Mouse (Mus musculus): ENCODE measurements around the gene Slc6a8.

Gene Slc6a8

DNA sequence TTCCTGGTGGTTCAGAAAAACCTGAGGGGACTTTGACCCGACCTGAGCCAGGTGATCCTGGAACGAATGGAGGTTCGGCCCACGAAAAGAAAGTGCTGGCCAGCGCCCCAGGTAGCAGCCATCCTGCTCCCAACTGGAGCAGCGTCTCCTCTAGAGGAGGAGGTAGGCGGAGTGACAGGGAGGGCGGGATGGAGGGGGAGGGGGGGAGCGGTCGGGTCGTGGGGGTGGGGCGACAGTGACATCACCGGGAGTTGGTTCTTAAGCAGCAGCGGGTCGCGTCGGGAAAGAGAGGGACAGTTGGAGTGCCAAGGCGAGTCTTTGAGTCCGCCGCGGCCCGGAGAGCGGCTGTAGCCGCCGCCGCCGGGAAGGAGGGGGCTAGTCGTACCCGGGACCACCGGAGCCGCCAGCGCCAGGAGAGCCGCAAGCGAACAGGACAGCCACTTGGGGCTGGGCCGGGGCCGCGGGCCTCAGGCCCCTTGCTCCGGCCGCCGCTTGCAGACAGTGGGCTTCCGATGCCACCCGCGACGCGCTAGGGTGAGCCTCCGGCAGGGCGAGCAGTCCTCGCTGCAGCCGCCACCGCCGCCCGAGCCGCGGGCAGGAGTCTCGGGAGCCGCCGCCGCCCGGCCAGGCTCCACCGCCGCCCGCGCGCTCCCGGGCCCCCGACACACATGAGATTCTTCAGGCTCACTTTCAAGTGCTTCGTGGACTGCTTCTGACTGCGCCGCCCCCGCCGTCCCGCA, at the start of gene Slc6a8:
Gene Slc6a8 (plus strand): TSS at position 272 of the 740 bp plus-strand sequence.
- DNase-seq (ENCODE audit: low spot score): peak; percentile 77

DNA sequence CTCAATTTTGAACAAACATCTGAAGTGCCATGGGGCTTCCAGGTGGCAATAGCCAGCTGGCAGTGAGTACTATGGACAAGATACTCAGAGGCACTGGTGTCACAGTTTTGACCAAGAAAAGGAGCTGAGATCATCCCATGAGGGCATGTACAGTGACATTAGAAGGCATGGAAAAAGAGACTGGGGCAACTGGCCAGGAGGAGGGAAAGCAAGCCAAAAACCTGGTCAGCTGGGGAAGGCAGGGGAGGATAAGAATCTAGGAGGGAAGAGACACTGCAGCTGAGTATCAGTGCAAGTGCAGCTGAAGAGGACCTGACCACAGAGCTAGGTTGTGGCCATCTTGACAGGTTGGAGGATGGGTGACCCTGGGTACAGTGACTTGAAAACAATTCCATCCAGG, 46.0 kb upstream of the Slc6a8 start:
- no peak for DNase-seq (ENCODE audit: low spot score)

DNA sequence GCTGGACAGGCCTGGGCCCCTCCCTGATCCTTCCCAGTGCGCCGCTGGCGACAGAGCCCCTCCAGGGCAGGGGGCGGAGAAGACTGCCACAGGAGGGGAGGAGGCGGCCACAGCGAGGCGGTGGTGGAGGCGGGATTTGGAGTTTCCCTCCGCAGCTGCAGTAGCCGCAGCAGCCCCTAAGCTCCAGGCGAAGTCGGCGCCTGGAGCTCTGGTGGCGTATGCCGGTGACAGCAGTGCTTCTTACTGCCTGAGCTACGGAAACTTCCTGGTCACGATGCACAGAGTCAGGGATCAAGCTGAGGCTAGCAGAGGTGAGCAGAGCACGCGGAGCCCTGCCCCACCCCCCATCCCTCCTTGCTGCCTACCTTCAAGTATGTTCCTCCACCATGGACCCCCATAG, 37.5 kb upstream of the Slc6a8 start:
- peak; percentile 32 for DNase-seq (ENCODE audit: low spot score)

DNA sequence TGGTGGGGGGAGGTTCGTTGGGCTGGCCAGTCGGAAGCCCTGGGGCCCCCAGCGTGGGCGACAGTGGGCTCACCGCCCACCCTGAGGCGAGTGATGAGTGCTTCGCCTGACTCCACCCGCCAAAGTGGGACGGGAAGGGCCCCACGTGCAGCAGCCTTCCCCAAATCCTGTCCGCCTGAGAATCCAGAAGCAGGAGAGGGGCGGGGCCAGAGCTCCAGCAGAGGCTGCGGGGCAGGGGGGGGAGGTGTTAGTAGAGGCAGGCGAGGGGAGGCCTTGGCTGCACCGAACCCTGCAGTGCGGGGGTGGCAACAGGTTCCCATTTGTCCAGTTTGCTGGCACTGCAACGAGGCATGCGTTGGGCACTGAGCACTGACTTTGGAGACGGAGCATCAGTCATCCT, 35.5 kb upstream of the Slc6a8 start:
- peak; percentile 28 for DNase-seq (ENCODE audit: low spot score)

DNA sequence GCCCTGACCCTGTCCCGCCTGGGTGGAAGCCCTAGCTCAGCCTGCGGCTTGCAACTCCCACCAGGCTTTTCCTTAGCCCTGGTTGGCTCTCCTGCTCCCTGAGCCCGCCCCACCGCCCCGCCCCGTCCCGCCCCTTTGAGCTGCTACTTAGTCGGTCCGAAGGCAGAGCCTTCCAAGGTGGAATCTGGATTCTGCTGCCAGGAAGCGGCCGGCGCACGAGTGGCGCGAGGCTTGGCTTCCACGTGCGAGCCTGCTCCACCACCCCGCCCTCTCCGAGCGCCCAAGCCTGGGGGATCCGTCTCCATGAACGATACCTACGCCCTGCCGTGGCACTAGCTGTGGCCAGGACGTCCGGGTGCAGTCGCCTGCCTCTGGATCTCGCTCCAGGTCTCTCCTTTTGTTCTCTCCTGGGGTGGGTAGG, 33.7 kb upstream of the Slc6a8 start, which contains the start of gene Dusp9:
Gene Dusp9 (plus strand): TSS at position 165 of the 421 bp plus-strand sequence.
- DNase-seq (ENCODE audit: low spot score): peak; percentile 75

DNA sequence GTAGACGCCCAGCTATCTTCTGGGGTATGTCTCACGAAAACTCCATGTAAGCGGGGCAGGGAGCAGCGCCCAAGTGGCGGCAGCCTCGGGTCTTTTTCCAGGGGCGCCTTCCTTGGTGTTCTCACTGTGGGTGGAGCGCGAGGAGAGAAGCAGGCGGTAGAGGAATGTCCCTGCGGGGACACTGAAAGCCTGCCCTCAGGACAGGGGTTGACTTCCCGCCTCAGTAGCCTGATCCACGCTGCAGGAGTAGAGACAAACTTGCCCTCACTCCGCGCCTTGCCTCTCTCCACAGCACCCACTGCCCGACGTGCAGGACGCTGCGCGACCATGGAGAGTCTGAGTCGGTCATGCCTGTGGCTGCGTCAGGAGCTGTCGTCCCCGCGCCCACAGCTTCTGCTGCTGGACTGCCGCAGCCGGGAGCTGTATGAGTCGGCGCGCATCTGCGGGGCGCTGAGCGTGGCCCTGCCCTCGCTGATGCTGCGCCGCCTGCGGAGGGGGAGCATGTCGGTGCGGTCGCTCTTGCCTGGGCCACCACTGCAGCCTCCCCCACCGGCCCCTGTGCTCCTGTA, 33.0 kb upstream of the Slc6a8 start:
- DNase-seq (ENCODE audit: low spot score): peak; percentile 24

DNA sequence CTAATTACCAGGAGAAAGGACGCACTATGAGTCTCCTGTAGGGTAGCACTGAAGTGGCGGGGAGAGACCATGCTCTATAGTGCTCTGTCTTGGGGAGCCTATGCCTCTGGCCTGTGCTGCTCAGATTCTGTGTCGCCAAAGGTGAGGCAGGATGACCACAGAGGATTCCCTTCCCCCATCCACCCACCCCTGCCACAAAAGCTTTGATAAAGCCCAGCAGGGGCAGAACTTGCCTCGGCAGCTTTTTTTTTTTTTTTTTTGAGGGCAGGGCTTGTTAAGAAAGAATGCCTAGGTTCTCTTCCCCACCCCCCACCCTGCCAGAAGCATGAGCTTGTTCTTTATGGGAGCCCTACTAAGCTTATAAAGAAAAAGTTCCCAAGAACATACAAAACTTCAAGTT, 27.8 kb upstream of the Slc6a8 start:
- no peak for DNase-seq (ENCODE audit: low spot score)

DNA sequence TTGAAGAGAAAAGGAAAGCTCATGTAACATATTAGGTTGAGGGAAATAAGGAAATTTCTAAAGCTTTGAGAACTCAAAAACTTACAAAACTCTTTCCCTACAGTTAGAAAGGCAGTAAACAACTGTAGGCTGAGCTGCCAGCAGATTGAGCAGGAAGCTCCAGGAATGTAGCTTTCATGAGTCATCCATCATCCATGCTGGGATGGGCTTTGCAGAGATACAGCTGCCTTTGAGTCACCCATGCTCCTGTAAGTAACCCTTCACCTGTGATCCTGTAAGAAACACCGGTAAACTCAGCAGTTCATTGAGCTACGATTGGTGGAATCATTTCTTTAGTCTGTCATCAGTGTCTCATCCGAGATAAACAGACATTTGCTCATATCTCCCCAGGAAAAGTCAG, 22.1 kb upstream of the Slc6a8 start:
- no peak for DNase-seq (ENCODE audit: low spot score)

DNA sequence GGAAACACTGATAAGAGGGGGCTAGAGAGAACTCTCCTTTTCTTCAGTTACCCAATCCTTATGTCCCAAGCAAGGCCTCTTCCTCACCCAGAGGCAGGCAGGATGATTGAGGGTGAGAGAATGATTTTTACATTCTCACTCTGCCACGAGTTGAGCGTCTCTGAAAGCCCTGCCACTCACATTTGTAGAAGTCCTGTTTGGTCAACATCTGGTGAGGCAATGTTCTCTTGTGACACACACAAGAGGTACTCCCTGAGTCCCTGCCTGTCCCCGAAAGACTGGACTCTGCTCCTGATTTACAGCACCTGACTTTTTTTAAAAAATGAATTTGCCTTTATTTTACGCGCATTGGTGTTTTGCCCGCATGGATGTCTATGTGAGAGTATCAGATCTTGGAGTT, 19.6 kb upstream of the Slc6a8 start:
- no peak for DNase-seq (ENCODE audit: low spot score)

DNA sequence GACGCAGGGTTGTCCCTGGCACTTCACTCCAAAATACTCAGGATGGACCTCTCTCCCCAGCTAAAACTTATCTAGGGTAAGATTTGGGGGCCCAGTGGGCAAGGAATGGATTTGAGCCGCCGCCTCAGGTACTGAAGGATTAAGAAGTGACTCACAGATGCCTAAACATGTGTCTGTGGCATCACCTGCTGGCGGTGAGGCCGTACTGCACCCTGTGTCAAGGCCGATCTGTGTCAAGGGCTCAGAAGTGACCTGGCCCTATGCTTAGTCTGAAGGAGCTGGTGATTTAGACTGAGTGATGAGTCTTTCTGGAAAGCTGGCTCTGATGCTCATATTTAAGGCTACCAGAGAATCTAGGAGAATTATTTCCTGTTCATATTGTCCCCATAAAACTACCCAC, 18.8 kb upstream of the Slc6a8 start:
- peak; percentile 82 for DNase-seq (ENCODE audit: low spot score)

DNA sequence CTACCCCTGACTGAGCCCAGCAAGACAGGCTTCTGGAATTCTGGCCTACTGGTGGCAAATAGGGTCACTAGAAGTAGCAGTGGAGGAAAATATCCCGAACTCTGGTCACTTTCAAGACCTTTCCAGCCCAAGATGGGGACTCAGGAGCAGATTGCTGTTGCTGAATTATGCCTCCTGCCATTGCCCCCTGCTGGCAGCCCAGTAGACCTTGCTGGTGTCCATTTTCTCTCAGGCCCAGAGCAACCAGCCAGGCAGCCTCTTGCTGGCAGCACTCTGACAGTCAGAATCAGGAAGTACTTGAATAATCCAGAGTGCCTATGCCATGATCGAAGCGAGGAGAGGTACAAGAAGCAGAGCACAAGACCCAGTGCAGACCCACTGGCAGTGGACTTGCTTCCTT, 17.4 kb upstream of the Slc6a8 start:
- peak; percentile 39 for DNase-seq (ENCODE audit: low spot score)

DNA sequence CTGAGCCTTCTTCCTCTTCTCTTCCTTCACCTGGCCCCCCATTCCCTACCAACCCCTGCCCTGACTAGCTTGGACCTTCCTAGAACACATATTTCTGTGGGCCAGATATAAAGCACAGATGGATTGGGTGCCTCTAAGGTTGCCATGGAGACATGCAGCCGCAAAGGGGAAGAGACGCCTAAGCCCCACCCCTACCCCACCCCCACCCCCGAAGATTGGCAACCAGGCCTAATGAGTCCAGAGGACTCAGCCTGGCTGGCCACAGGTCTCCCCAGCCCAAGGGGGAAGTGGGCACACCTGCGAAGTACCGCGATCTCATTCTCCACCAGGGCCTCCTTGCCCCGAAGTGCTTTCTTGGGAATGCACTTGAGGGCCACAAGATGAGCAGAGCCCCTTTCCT, 14.6 kb upstream of the Slc6a8 start:
- DNase-seq (ENCODE audit: low spot score): no peak

DNA sequence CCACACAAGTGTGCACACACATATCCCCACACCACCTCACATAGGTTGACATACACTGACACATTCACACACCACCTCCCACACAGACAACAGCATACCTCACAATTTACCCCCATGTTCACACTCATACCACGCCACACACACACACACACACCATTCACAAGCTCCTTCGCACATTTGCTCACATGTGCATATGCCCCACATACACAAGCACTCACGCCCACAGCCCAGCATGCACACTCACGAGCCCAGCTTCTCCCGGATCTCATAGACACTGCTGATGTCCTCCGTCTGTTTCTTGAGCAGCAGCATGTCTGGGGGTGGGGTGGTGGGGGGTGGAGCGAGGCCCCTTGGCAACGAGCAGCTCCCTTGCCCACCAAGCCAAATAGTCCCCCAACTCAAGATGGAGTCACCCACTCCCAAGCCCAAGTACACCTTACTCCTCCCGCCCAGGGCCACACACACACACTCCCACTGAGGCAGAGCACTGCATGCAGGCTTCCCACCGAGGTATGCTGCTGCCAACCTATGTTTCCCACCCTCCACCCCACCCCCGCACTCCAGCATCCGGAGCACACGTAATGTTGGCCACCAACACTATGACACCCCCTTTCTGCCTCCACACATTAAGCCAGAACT, 13.9 kb upstream of the Slc6a8 start:
- DNase-seq (ENCODE audit: low spot score): no peak

DNA sequence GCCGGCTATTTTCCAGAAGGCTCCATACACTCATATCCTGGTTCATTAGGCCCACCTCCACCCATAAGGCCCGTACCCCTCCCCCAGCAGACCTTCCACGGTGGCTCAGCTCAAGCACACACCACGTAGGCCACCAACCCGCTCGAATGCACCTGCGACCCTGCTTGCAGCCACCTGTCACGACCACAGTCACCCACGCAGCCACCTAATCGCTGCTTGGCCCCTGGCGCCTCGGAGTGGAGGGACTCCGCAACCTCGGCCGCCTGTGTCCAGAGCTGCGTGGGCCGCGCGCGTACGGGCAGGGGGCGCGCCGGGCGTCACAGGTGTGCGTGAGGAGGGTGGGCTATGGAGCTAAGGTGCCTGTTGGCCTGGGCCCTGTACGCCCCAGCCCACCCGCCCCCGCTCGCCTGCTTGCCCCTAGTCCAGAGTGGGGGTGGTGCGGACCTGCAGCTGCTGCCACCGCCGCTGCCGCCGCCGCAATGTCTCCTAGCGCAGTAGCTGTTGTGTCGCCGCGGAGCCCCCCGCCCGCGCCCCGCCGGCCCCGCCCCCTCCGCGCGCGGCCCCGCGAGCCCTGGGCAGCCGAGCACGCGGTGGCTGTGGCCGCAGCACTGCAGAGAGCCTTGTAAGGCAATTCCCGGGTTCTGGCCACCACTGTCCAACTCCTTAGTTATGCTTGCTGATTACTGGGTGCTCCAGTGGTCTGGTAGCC, 13.2 kb upstream of the Slc6a8 start, which contains the start of gene Pnck:
Gene Pnck (minus strand): TSS at position 543 of the 709 bp plus-strand sequence.
- peak; percentile 27 for DNase-seq (ENCODE audit: low spot score)

DNA sequence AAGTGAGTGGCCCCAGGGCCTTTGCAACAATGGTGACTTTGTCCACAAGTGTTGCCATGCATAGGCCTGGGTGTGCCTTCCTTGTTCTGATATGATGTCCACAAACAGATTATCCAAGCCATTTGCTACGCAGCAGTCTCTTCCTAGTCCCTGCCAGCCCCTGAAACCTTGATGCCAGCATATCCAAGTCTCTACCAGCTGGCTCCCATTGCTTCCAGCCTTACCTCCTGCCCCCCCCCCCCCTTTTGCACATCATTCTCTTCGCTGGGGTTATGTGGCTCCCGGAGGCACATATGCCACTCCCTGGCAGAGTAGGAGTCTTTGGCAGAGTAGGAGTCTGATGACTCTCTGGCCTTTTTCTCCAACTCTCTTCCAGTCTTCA, 12.7 kb upstream of the Slc6a8 start:
- DNase-seq (ENCODE audit: low spot score): no peak

DNA sequence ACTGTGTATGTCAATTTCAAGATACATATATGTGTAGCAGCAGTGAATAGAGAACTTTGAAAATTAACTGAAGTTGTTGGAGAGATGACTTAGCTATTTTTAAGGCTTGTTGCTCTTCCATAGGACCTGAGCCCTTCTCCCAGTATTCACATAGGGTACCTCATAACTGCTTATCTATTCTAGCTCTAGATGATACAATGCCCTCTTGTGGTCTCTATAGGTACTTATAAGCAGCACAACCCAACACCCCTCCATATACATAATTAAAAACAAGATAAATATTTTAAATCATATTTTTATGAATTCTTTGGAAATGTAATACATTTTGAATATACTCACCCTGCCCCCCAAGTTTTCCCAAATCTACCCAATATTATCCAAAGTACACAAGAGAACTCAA, 9.8 kb upstream of the Slc6a8 start:
- peak; percentile 26 for DNase-seq (ENCODE audit: low spot score)

DNA sequence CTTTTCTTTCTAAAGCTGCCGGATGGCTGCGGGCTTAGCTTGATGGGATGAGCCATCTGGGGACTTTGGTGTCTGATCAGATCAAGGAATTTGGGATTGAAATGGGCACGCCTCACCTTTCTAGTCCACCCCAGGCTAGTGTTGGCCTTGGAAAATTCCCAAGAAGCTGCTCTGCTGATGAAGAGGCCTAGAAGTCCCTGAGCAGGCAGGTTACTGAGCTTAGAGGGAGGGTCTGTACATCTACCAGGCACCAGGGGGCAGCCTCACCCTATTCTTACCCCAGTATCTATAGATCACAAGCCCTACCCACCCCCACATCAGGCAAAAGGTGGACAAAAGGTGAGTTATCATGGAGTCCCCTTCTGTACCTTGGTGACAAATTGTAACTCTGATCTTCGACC, 919 bp upstream of the Slc6a8 start:
- peak; percentile 71 for DNase-seq (ENCODE audit: low spot score)

DNA sequence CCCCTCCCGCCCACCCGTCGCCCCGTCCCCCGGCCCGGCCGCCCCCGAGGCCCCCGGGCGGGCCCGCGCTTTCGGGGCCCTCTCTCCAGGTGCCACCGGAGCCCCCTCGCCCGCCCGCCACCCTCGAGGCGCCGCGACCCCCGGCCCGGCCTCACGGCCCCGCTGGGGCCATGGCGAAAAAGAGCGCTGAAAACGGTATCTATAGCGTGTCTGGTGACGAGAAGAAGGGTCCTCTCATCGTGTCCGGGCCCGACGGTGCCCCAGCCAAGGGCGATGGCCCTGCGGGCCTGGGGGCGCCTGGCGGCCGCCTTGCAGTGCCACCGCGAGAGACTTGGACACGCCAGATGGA, 643 bp downstream of the Slc6a8 start:
- peak; percentile 10 for DNase-seq (ENCODE audit: low spot score)

DNA sequence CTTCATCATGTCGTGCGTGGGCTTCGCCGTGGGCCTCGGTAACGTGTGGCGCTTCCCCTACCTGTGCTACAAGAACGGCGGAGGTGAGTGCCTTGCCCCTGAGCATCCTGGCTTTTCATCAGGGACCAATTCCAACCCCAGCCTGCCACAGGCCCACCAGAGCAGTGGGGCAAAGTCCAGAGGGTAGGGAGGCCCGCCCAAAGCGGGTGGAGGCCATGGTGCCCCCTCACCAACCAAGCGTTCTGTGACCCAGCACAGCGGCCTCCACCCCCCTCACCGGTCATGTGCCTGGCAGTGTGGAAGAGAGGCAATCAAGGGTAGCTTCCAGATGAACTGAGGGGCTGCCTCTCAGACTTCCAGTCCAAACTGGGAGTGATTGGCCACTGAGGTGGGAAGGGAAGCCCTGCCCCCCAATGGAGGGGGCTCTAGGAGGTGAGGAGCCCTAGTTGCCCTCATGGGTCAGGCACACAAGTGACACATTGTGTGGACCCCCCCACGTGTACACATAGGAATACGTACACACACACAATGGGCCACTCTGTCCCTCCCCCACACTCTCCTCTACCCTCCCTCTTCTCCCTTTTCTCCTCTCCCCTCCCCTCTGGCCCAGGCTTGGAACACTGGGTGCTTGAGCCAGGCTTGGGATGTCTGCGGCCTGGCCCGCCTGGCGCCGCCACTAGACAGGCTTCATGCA, 1.2 kb downstream of the Slc6a8 start:
- DNase-seq (ENCODE audit: low spot score): peak; percentile 37

DNA sequence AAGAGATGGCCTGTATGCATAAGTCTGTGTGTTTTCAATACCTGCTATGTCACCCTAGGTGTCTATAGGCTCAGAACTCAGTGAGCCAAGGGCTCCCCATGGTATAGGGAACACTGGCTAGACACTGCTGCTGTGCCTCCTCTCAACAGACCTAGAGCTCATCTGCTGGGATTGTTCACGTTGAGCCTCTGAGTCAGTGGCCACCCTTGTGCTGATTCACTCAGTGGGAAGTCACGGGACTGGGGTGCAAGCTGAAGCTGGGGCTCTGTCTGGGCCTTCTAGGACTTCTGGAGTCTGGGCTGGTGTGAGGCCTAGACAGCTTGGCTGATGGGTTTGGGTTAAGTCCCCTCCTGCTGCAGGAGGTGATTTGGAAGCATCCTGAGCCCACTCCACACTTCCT, 2.3 kb downstream of the Slc6a8 start:
- DNase-seq (ENCODE audit: low spot score): no peak

DNA sequence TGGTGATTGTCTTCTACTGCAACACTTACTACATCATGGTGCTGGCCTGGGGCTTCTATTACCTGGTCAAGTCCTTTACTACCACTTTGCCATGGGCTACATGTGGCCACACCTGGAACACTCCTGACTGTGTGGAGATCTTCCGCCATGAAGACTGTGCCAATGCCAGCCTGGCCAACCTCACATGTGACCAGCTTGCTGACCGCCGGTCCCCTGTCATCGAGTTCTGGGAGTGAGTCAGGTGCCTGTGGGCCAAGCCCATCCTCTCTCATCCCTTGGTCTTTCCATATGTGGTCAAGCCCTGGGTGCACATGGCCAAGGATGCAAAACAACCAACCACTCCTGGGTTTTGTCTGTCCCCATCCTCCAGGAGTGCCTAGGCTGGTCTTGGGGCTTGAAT, 3.7 kb downstream of the Slc6a8 start:
- DNase-seq (ENCODE audit: low spot score): no peak

DNA sequence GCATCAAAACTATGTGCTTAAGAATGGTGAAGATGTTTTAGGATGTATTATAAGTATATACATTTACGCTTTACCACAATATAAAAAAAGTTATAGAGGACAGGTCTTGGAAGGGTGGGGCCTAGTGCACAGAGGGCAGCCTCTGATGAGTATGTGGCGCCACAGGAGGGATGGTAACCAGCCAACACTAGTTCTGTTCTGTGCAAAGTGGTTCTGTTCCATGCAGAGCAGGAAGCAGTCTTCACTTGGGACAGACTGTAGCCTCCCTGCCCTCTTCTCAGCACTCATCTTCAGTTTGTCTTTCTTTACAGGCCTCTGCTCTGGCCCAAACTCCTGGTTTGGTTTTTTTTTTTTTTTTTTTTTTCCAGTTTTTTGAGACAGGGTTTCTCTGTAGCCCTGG, 11.2 kb downstream of the Slc6a8 start:
- DNase-seq (ENCODE audit: low spot score): no peak
